In the genomic region with DNA sequence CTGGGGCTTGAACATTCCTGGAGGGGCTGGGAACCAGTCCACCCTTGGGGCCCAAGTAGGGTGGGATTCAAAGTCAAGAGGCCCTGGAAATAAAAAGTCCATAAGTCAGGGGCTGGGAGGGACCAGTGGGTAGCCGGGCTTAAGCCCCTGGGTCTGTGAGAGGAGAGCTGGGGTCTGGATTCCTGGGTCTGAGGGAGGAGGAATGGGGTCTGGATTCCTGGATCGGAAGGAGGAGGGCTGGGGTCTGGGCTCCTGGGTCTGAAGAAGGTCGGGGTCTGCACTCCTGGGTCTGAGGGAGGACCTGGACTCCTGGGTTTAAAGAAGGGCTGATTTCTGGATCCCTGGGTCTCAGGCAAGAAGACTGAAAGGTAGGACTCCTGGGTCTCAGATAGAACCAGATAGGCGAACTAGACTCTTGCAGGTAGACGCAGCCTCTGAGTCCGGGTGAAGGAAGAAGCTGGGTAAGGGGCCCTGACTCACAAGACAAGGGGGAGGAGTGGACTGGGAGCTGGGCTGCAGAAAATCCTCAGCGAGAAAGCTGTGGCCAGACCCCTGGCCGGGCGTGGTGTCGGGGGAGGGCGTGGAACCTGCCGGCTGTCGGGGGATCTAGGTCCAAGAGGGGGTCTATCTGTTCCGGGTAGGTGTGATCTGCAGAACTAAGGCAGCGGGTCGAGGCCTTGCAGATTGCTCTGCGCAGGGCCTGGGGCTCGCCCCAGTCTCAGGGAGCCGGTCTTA, we compare ENCODE assay signal across 9 mouse cellular contexts. TPM values are rescaled to one million over a fixed set of nuclear protein-coding genes. Genes with fewer than 3 reads are reported as not detected.
DNase-seq lines count a peak whose midpoint lies in the region; ATAC-seq and TF ChIP-seq lines count a peak whose summit lies in the region.
"Had no signal": no experiment of that assay in that cellular context is flagged by ENCODE, and none has a peak within 500 bp of the region (broad histone marks: within the 10 kb centered on the region; RNA-seq: fewer than 3 reads in every experiment).

No protein-coding gene starts in this region.

- H3K4me1 ChIP-seq in E14TG2a.4 (replicated peaks; ENCODE audit: low read depth, low read length), result peaks cover 48% of the 10 kb centered on the region
- H3K4me1 ChIP-seq in liver, embryonic 15.5 days (replicated peaks), result no peaks in the 10 kb centered on the region

- peak overlapping the region; percentile 36; the same call in 1 of the 2 replicates for H3K9ac ChIP-seq in liver, embryonic 15.5 days

- H3K9me3 ChIP-seq in E14TG2a.4 (ENCODE audit: low read length), result peaks cover 10% of the 10 kb centered on the region; the same call in 1 of the 2 replicates
- no peaks in the 10 kb centered on the region for H3K9me3 ChIP-seq in liver, embryonic 15.5 days (replicated peaks)

- H3K36me3 ChIP-seq in E14TG2a.4 (ENCODE audit: insufficient read depth, low read length), result no peaks in the 10 kb centered on the region
- no peaks in the 10 kb centered on the region; the same call in 1 of the 2 replicates for H3K36me3 ChIP-seq in liver, embryonic 15.5 days (replicated peaks)

- ATAC-seq in liver, embryonic 15.5 days (ENCODE audit: insufficient read depth), result no peak

- no peak overlapping the region for H3K27ac ChIP-seq in liver, embryonic 15.5 days (replicated peaks)

- H3K4me3 ChIP-seq in E14TG2a.4 (replicated peaks; ENCODE audit: low read length), result peak overlapping the region; percentile 77
- peak overlapping the region; percentile 56 for H3K4me3 ChIP-seq in liver, embryonic 15.5 days (replicated peaks)

- intact Hi-C loops in heart, postnatal 25 days (cut with DNase I), result loop anchor here (2.0 kb wide), 1 partner anchor 55 kb away; a partner anchor contains a TSS

- peak; percentile 87 for DNase-seq in heart, adult 11 months
- no peak for DNase-seq in heart, postnatal 25 days (ENCODE audit: low spot score)
- DNase-seq in forelimb bud, embryonic 11.5 days (ENCODE audit: low read depth, low spot score), result peak; percentile 24
- DNase-seq in frontal cortex, postnatal 25 days (ENCODE audit: low spot score in 2 of 2), result no peak
- no peak for DNase-seq in yolk sac, embryonic 10.5 days (ENCODE audit: low spot score)
- no peak for DNase-seq in c-Kit-positive CD71-positive TER-119-positive erythroid progenitor cells, embryonic 14.5 days (ENCODE audit: low spot score)

- peaks cover 60% of the 10 kb centered on the region for H3K27me3 ChIP-seq in E14TG2a.4 (ENCODE audit: insufficient read depth, low read length)
- H3K27me3 ChIP-seq in liver, embryonic 15.5 days, result peaks cover 39% of the 10 kb centered on the region

- peak overlapping the region; percentile 60 for H3K4me2 ChIP-seq in liver, embryonic 15.5 days

- TF ChIP-seq CTCF in E14TG2a.4 (conservative IDR thresholded peaks at IDR 0.05; ENCODE audit: low read length), result no peak

- WGBS in liver, embryonic 15.5 days (ENCODE audit: insufficient replicate concordance), result 7% methylated on average over 19 of the region's 19 CpGs

RNA-seq across cellular contexts. Expression of a gene that starts 0.5 kb away (rescaled TPM):
- 10 to 100 TPM; 14.9 to 18.0 TPM for total RNA-seq in heart, postnatal 25 days (2021)
- polyA plus RNA-seq in liver, embryonic 15.5 days (2015; fragmentation: Nextera tagmentation; extraction: Ambion mirVana), result 3.3 and 4.6 TPM in 2 replicates

RNA-seq across cellular contexts. Expression of a gene that starts 18.8 kb away (rescaled TPM):
- total RNA-seq in heart, postnatal 25 days (2021), result 1 to 10 TPM; 8.7 to 9.0 TPM
- 9.3 and 10.0 TPM in 2 replicates for polyA plus RNA-seq in liver, embryonic 15.5 days (2015; fragmentation: Nextera tagmentation; extraction: Ambion mirVana)

RNA-seq across cellular contexts. Expression of a gene that starts 19.1 kb away (rescaled TPM):
- total RNA-seq in heart, postnatal 25 days (2021), result 10 to 100 TPM; 13.6 to 24.2 TPM
- polyA plus RNA-seq in liver, embryonic 15.5 days (2015; fragmentation: Nextera tagmentation; extraction: Ambion mirVana), result 15.6 and 17.9 TPM in 2 replicates

RNA-seq across cellular contexts. Expression of a gene that starts 19.9 kb away (rescaled TPM):
- not detected for total RNA-seq in heart, postnatal 25 days (2021)
- polyA plus RNA-seq in liver, embryonic 15.5 days (2015; fragmentation: Nextera tagmentation; extraction: Ambion mirVana), result 0.53 and 1.2 TPM in 2 replicates
- total RNA-seq: hematopoietic stem cell, adult 5-6 weeks had no signal

RNA-seq across cellular contexts. Expression of a gene that starts 24.5 kb away (rescaled TPM):
- total RNA-seq in heart, postnatal 25 days (2021), result 10 to 100 TPM; 46.1 to 48.7 TPM
- polyA plus RNA-seq in liver, embryonic 15.5 days (2015; fragmentation: Nextera tagmentation; extraction: Ambion mirVana), result not detected in 2 replicates
- total RNA-seq: hematopoietic stem cell, adult 5-6 weeks had no signal

Comparison
In these comparisons a context has a peak if more than half of its experiments do, and no peak if none do; other contexts are left out.
1. DNase-seq: peak in heart, adult 11 months (single experiment) and forelimb bud, embryonic 11.5 days (single experiment); none in heart, postnatal 25 days (single experiment), frontal cortex, postnatal 25 days (0 of 2), yolk sac, embryonic 10.5 days (single experiment) and c-Kit-positive CD71-positive TER-119-positive erythroid progenitor cells, embryonic 14.5 days (single experiment).